Mouse (Mus musculus): ENCODE measurements around the gene Grid2. TPM values are rescaled to one million over a fixed set of nuclear protein-coding genes. Genes with fewer than 3 reads are reported as not detected.

Gene Grid2
- polyA plus RNA-seq, 1 experiment from 2014 or later = 1.4 TPM

DNA sequence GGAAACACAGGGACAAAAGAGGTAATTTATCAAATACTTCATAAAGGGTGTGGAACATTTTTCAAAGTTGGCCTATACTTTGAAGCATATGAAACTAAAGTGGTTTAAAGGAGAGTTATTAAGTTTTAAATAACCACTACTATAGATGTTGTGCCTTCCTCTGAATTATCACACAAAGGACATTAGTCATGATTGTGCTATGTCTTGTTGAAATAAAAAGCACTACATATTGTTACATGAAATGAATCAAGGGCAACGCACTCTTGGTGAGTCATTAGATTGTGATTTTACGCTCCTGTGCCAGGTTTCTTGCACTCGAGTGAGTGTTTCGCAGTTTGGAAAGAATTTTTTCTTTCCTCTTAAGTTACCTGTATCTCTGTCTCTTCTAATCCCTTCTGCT, 335.0 kb downstream of the Grid2 start:
- no peak for DNase-seq
- no peak overlapping the region for H3K4me2 ChIP-seq
- no peaks in the 10 kb centered on the region for H3K36me3 ChIP-seq (ENCODE audit: insufficient read depth)
- WGBS = 84% methylated on average over 4 of the region's 4 CpGs
- H3K4me3 ChIP-seq (ENCODE audit: low read depth, low read length) = no peak overlapping the region
- no peak for ATAC-seq (ENCODE audit: insufficient read depth)
- H3K9ac ChIP-seq = no peak overlapping the region
- H3K27ac ChIP-seq (ENCODE audit: low read depth) = no peak overlapping the region
- TF ChIP-seq CTCF (IDR thresholded peaks at IDR 0.05; ENCODE audit: low read depth) = no peak
- no peaks in the 10 kb centered on the region for H3K27me3 ChIP-seq (ENCODE audit: insufficient read depth, low read length)
- H3K9me3 ChIP-seq (ENCODE audit: low read depth, low read length) = no peaks in the 10 kb centered on the region
- H3K4me1 ChIP-seq (ENCODE audit: insufficient read depth) = no peaks in the 10 kb centered on the region

DNA sequence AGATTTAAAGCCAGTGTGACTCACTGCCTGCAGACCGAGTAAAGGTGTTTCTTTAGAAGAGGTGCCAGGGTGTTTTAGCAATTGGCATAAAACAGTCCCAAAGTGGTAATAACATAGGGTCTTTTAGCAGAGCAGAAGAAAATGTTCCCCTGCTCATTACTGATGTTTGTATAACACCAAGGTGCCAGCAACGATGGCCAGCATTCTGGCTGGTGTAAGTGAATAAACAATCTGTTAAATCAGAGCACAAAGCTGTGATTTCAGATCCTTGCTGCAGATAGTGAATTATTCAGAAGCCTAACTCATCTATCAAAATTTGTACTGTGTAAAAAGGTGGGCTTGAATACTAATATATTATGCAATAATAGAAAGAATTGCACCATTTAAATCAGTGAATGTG, 353.9 kb downstream of the Grid2 start:
- Histone ChIP-seq H3K9me3 (ENCODE audit: low read depth, low read length) (no peaks in the 10 kb centered on the region), H3K4me1 (ENCODE audit: insufficient read depth) (no peaks in the 10 kb centered on the region), H3K36me3 (ENCODE audit: insufficient read depth) (no peaks in the 10 kb centered on the region), H3K27me3 (ENCODE audit: insufficient read depth, low read length) (no peaks in the 10 kb centered on the region), H3K4me3 (ENCODE audit: low read depth, low read length) (no peak overlapping the region), H3K27ac (ENCODE audit: low read depth) (no peak overlapping the region), H3K4me2 (no peak overlapping the region), H3K9ac (no peak overlapping the region)
- 42% methylated on average over 2 of the region's 2 CpGs for WGBS
- TF ChIP-seq CTCF (IDR thresholded peaks at IDR 0.05; ENCODE audit: low read depth) = no peak
- DNase-seq = no peak
- no peak for ATAC-seq (ENCODE audit: insufficient read depth)

DNA sequence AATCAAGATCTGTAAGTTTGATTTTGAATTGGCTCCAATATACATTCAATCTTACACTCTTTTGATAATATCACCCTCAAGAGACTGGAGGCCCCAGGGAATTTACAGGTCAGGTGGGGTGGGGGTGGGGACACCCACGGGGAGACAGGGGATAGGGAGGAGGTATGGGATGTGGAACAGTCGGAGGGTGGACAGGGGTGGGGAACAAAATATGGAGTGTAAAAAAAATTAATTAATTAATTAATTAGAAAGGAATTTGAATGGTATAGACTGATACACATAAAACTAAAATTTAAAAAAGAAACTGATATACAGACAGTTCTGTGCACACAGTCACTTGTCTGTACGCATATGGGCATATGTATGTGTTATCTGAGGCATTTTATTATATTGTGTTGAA, 380.3 kb downstream of the Grid2 start:
- Histone ChIP-seq H3K4me3 (ENCODE audit: low read depth, low read length) (no peak overlapping the region), H3K36me3 (ENCODE audit: insufficient read depth) (no peaks in the 10 kb centered on the region), H3K9me3 (ENCODE audit: low read depth, low read length) (no peaks in the 10 kb centered on the region), H3K9ac (no peak overlapping the region), H3K4me2 (no peak overlapping the region), H3K27ac (ENCODE audit: low read depth) (no peak overlapping the region), H3K27me3 (ENCODE audit: insufficient read depth, low read length) (no peaks in the 10 kb centered on the region), H3K4me1 (ENCODE audit: insufficient read depth) (no peaks in the 10 kb centered on the region)
- WGBS = 86% methylated on average over 3 of the region's 3 CpGs
- ATAC-seq (ENCODE audit: insufficient read depth) (no peak), DNase-seq (no peak)
- TF ChIP-seq CTCF (IDR thresholded peaks at IDR 0.05; ENCODE audit: low read depth) = no peak

DNA sequence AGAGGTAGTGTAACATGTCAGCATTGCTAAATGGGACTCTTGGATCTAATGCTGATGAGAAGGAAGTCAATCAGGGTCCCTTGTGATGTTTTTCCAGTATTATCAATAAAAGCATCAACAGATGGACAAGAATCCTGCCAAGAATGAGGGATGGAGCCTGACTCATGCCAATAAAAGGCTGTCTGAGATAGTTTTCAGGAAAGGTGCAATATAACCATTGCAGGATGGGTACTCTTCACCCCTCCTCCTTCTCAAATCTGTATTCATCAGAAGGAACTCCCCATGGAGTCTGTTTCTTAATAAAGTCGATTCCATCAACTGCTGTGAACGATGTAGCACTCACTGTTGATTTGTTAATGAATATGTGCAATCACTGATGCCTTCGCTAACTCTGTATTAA, 403.7 kb downstream of the Grid2 start:
- ATAC-seq (ENCODE audit: insufficient read depth) = no peak
- no peak overlapping the region for H3K4me3 ChIP-seq (ENCODE audit: low read depth, low read length)
- TF ChIP-seq CTCF (IDR thresholded peaks at IDR 0.05; ENCODE audit: low read depth) = no peak
- no peaks in the 10 kb centered on the region for H3K4me1 ChIP-seq (ENCODE audit: insufficient read depth)
- no peak overlapping the region for H3K27ac ChIP-seq (ENCODE audit: low read depth)
- H3K27me3 ChIP-seq (ENCODE audit: insufficient read depth, low read length) = no peaks in the 10 kb centered on the region
- no peak overlapping the region for H3K9ac ChIP-seq
- 80% methylated on average over 3 of the region's 3 CpGs for WGBS
- no peak for DNase-seq
- no peaks in the 10 kb centered on the region for H3K36me3 ChIP-seq (ENCODE audit: insufficient read depth)
- no peak overlapping the region for H3K4me2 ChIP-seq
- H3K9me3 ChIP-seq (ENCODE audit: low read depth, low read length) = no peaks in the 10 kb centered on the region

DNA sequence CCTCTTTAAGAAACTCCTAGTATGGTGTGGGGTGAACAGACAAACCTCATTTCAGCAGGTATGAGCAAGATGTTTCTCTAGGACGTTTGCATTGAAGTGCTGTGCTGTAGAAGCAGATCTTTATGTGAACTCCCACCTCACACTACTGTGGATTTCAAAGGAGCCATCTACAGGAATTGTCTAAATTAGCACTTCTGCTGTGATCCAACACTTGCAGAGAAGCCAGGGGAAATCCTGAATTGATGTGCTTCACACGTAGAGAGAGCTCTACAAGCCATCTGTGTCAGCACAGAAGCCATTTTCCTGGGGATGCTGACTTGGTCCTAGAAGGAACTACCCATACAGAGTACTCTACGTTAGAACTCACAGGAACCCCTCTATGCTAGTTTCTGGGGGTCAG, 430.0 kb downstream of the Grid2 start:
- 53% methylated on average over 3 of the region's 3 CpGs for WGBS
- no peaks in the 10 kb centered on the region for H3K36me3 ChIP-seq (ENCODE audit: insufficient read depth)
- ATAC-seq (ENCODE audit: insufficient read depth) = no peak
- no peaks in the 10 kb centered on the region for H3K9me3 ChIP-seq (ENCODE audit: low read depth, low read length)
- no peaks in the 10 kb centered on the region for H3K4me1 ChIP-seq (ENCODE audit: insufficient read depth)
- no peak overlapping the region for H3K4me2 ChIP-seq
- no peak overlapping the region for H3K4me3 ChIP-seq (ENCODE audit: low read depth, low read length)
- TF ChIP-seq CTCF (IDR thresholded peaks at IDR 0.05; ENCODE audit: low read depth) = no peak
- DNase-seq = no peak
- no peak overlapping the region for H3K9ac ChIP-seq
- H3K27me3 ChIP-seq (ENCODE audit: insufficient read depth, low read length) = no peaks in the 10 kb centered on the region
- H3K27ac ChIP-seq (ENCODE audit: low read depth) = no peak overlapping the region

DNA sequence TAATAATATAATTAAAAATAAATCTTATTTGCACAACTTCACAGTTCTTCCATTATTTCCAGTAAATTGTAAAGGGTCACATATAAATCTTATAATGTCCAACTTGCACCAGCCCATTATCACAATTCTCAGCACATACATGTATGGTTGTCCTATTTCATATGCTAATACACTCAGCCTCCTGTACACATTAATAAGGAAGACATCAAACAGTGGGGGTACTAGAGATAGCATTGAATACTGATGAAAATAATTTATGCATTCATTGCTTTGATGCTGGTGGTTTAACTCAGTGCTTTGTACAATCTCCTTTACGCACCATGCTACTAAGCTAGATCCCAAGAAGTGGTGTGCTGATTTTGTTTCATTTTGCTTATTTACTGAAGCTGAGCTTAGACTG, 446.0 kb downstream of the Grid2 start:
- Histone ChIP-seq H3K36me3 (ENCODE audit: insufficient read depth) (no peaks in the 10 kb centered on the region), H3K4me3 (ENCODE audit: low read depth, low read length) (no peak overlapping the region), H3K4me1 (ENCODE audit: insufficient read depth) (no peaks in the 10 kb centered on the region), H3K27me3 (ENCODE audit: insufficient read depth, low read length) (no peaks in the 10 kb centered on the region), H3K9me3 (ENCODE audit: low read depth, low read length) (no peaks in the 10 kb centered on the region), H3K27ac (ENCODE audit: low read depth) (no peak overlapping the region), H3K9ac (no peak overlapping the region), H3K4me2 (no peak overlapping the region)
- ATAC-seq (ENCODE audit: insufficient read depth) (no peak), DNase-seq (no peak)
- no peak for TF ChIP-seq CTCF (IDR thresholded peaks at IDR 0.05; ENCODE audit: low read depth)
- 93% methylated on average over 1 of the region's 1 CpGs for WGBS

DNA sequence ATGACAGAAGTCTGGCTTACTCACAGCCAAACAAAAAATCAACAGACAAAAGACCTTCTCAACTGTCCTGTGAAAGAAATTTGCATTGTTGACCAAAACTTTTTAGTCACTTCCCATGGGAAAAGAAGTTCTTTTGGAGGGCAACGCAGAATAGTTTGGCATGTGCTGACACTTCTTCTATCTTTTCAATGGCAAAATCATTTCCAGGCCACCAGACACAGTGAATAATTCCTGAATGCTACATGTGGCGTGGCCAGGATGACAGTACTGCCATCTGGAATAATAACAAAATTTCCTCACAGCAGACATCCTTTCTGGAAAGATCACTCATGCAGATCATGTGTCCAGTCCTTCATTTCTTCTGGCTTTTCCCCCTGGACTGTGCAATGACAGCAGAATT, 478.1 kb downstream of the Grid2 start:
- no peak overlapping the region for H3K9ac ChIP-seq
- H3K9me3 ChIP-seq (ENCODE audit: low read depth, low read length) = no peaks in the 10 kb centered on the region
- no peak overlapping the region for H3K4me2 ChIP-seq
- no peak for TF ChIP-seq CTCF (IDR thresholded peaks at IDR 0.05; ENCODE audit: low read depth)
- no peaks in the 10 kb centered on the region for H3K36me3 ChIP-seq (ENCODE audit: insufficient read depth)
- no peak overlapping the region for H3K27ac ChIP-seq (ENCODE audit: low read depth)
- H3K4me3 ChIP-seq (ENCODE audit: low read depth, low read length) = no peak overlapping the region
- no peak for DNase-seq
- no peaks in the 10 kb centered on the region for H3K27me3 ChIP-seq (ENCODE audit: insufficient read depth, low read length)
- no peak for ATAC-seq (ENCODE audit: insufficient read depth)
- no peaks in the 10 kb centered on the region for H3K4me1 ChIP-seq (ENCODE audit: insufficient read depth)
- WGBS = 60% methylated on average over 2 of the region's 2 CpGs

DNA sequence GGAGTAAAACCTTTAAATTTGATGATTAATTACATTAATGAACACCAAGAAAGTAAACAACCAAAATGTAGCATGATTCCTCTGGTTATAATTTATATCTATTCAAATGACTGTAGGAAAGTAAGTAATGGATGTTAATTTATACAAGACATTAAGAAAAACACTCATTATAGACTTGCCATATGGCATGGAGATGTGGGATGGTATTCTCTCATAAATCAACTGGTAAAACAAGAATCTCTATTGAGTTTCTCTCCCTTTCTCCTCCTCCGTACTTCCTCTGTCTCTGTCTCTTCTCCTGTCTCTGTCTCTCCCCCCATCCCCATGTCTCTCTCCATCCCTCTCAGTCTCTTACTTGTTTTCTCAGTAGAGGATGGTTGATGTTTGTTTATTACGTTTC, 506.9 kb downstream of the Grid2 start:
- H3K4me1 ChIP-seq (ENCODE audit: insufficient read depth) = no peaks in the 10 kb centered on the region
- no peak for TF ChIP-seq CTCF (IDR thresholded peaks at IDR 0.05; ENCODE audit: low read depth)
- H3K27ac ChIP-seq (ENCODE audit: low read depth) = no peak overlapping the region
- 63% methylated on average over 2 of the region's 2 CpGs for WGBS
- H3K4me3 ChIP-seq (ENCODE audit: low read depth, low read length) = no peak overlapping the region
- H3K9me3 ChIP-seq (ENCODE audit: low read depth, low read length) = no peaks in the 10 kb centered on the region
- DNase-seq = no peak
- ATAC-seq (ENCODE audit: insufficient read depth) = no peak
- no peak overlapping the region for H3K4me2 ChIP-seq
- H3K27me3 ChIP-seq (ENCODE audit: insufficient read depth, low read length) = no peaks in the 10 kb centered on the region
- H3K9ac ChIP-seq = no peak overlapping the region
- H3K36me3 ChIP-seq (ENCODE audit: insufficient read depth) = no peaks in the 10 kb centered on the region
